8 mouse cellular contexts compared by ENCODE assay signal in the genomic region with DNA sequence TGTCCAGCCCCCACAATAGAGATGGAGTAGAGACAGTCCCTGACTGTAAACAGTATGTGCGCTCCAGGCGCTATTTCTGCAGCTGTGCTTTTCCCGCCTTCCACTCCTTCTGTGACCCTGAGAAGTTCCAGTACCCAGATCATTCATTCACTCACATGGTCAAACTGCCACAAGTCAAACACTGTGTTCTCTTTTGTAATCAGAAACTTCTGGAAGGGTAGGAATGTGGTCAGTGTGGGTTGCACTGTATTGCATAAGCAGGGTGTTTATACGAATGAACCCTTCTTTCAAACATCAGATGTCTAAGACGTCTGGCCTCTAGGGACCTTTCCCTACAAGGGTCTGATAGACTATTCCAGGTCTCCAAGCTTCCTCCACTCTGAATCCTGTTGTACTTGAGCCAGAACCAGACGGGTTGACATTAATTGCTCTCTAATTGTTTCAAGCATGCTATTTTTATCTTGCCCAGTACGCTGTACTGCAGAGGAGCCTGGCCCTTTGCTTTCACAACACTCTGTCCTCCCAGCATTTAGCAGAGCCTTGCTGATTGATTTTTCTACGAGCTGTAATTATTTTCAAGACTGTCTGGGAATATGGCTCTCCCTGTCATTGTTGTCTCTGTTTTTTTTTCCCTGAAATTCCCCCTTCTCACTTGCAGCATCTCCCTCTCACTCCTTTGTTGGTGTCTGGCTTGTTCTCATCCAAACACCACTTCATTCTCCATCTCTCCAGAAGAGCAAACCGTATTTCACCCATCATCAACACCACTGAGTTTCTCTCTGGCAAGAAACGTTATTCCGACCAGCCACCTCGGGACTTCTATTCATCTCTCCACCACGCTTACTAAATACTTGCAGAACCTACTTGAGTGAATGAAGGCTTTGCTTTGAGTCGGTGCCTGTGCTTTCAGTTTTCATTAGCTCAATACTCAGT. TPM values are rescaled to one million over a fixed set of nuclear protein-coding genes. Genes with fewer than 3 reads are reported as not detected.
DNase-seq lines count a peak whose midpoint lies in the region; ATAC-seq and TF ChIP-seq lines count a peak whose summit lies in the region.

No protein-coding gene starts in this region.

- no peak for DNase-seq in liver, embryonic 11.5 days (ENCODE audit: low spot score)
- peak; percentile 65 for DNase-seq in heart, postnatal 0 days (ENCODE audit: low spot score)
- peak; percentile 23 for DNase-seq in liver, postnatal 0 days
- peak; percentile 21 for DNase-seq in yolk sac, embryonic 10.5 days (ENCODE audit: low spot score)
- DNase-seq in cerebellum, adult 11-12 months = no peak

- no peaks in the 10 kb centered on the region for H3K4me1 ChIP-seq in liver, embryonic 11.5 days (replicated peaks; ENCODE audit: control insufficient read depth, insufficient read depth, low read length)
- H3K4me1 ChIP-seq in liver, embryonic 12.5 days = no peaks in the 10 kb centered on the region
- H3K4me1 ChIP-seq in embryonic facial prominence, embryonic 12.5 days = peaks cover 8% of the 10 kb centered on the region; the same call in 1 of the 2 replicates
- H3K4me1 ChIP-seq in heart, postnatal 0 days (ENCODE audit: control insufficient read depth, insufficient read depth) = peaks cover 13% of the 10 kb centered on the region; the same call in 1 of the 2 replicates
- peaks cover 16% of the 10 kb centered on the region for H3K4me1 ChIP-seq in liver, postnatal 0 days (ENCODE audit: insufficient read depth)

- no peaks in the 10 kb centered on the region for H3K9me3 ChIP-seq in liver, embryonic 11.5 days (ENCODE audit: control insufficient read depth, low read length)
- no peaks in the 10 kb centered on the region for H3K9me3 ChIP-seq in liver, embryonic 12.5 days (replicated peaks)
- H3K9me3 ChIP-seq in embryonic facial prominence, embryonic 12.5 days = no peaks in the 10 kb centered on the region
- H3K9me3 ChIP-seq in heart, postnatal 0 days (replicated peaks; ENCODE audit: control insufficient read depth, low read length) = no peaks in the 10 kb centered on the region
- H3K9me3 ChIP-seq in liver, postnatal 0 days (ENCODE audit: low read length) = no peaks in the 10 kb centered on the region

- H3K27ac ChIP-seq in liver, embryonic 11.5 days (ENCODE audit: low read depth, low read length) = no peak overlapping the region
- H3K27ac ChIP-seq in liver, embryonic 12.5 days = no peak overlapping the region
- H3K27ac ChIP-seq in embryonic facial prominence, embryonic 12.5 days = peak overlapping the region; percentile 57; the same call in 1 of the 2 replicates
- peak overlapping the region; percentile 81 for H3K27ac ChIP-seq in heart, postnatal 0 days (ENCODE audit: low read depth)
- H3K27ac ChIP-seq in liver, postnatal 0 days (ENCODE audit: low read depth) = peak overlapping the region; percentile 52; the same call in 1 of the 2 replicates

- WGBS in liver, embryonic 11.5 days = 62% methylated on average over 14 of the region's 14 CpGs
- WGBS in liver, embryonic 12.5 days (ENCODE audit: insufficient replicate concordance) = 54% methylated on average over 14 of the region's 14 CpGs
- WGBS in embryonic facial prominence, embryonic 12.5 days = 44% methylated on average over 14 of the region's 14 CpGs
- WGBS in heart, postnatal 0 days = 29% methylated on average over 14 of the region's 14 CpGs
- 51% methylated on average over 14 of the region's 14 CpGs for WGBS in liver, postnatal 0 days (ENCODE audit: insufficient replicate concordance)

- no peaks in the 10 kb centered on the region for H3K27me3 ChIP-seq in liver, embryonic 11.5 days (replicated peaks; ENCODE audit: control insufficient read depth, insufficient read depth, low read length)
- H3K27me3 ChIP-seq in liver, embryonic 12.5 days (replicated peaks) = no peaks in the 10 kb centered on the region
- H3K27me3 ChIP-seq in embryonic facial prominence, embryonic 12.5 days = no peaks in the 10 kb centered on the region
- H3K27me3 ChIP-seq in heart, postnatal 0 days (ENCODE audit: control insufficient read depth, insufficient read depth, low read length) = no peaks in the 10 kb centered on the region
- no peaks in the 10 kb centered on the region for H3K27me3 ChIP-seq in liver, postnatal 0 days (ENCODE audit: insufficient read depth, low read length)

- H3K9ac ChIP-seq in liver, embryonic 11.5 days (ENCODE audit: low read depth, low read length) = no peak overlapping the region
- no peak overlapping the region for H3K9ac ChIP-seq in liver, embryonic 12.5 days
- H3K9ac ChIP-seq in embryonic facial prominence, embryonic 12.5 days = no peak overlapping the region
- H3K9ac ChIP-seq in heart, postnatal 0 days (replicated peaks; ENCODE audit: low read depth, low read length) = no peak overlapping the region
- 0 out of 2 replicates have a peak overlapping the region, but pooled peaks have one; percentile 7 for H3K9ac ChIP-seq in liver, postnatal 0 days (replicated peaks)

- TF ChIP-seq CTCF in heart, postnatal 0 days (IDR thresholded peaks at IDR 0.05; ENCODE audit: low read depth) = no peak
- TF ChIP-seq CTCF in liver, postnatal 0 days (IDR thresholded peaks at IDR 0.05; ENCODE audit: low read depth) = no peak

- H3K4me3 ChIP-seq in liver, embryonic 11.5 days (ENCODE audit: low read depth, low read length) = no peak overlapping the region
- no peak overlapping the region for H3K4me3 ChIP-seq in liver, embryonic 12.5 days
- no peak overlapping the region for H3K4me3 ChIP-seq in embryonic facial prominence, embryonic 12.5 days
- H3K4me3 ChIP-seq in heart, postnatal 0 days (ENCODE audit: low read depth, low read length) = no peak overlapping the region
- no peak overlapping the region for H3K4me3 ChIP-seq in liver, postnatal 0 days (ENCODE audit: low read depth, low read length)

- ATAC-seq in liver, embryonic 11.5 days (replicated peaks; ENCODE audit: low FRiP score) = peak; percentile 26; the same call in 1 of the 2 replicates
- no peak for ATAC-seq in liver, embryonic 12.5 days
- no peak for ATAC-seq in embryonic facial prominence, embryonic 12.5 days (ENCODE audit: insufficient number of reproducible peaks, insufficient read depth, low FRiP score, low TSS enrichment)
- peak; percentile 88 for ATAC-seq in heart, postnatal 0 days (ENCODE audit: insufficient read depth, low read depth)
- peak; percentile 80 for ATAC-seq in liver, postnatal 0 days
- no peak for ATAC-seq in erythroid progenitor cell, adult 5-6 weeks (replicated peaks; ENCODE audit: low FRiP score, poor library complexity, severe bottlenecking)

- H3K36me3 ChIP-seq in liver, embryonic 11.5 days (ENCODE audit: control insufficient read depth, insufficient read depth, low read length) = no peaks in the 10 kb centered on the region
- H3K36me3 ChIP-seq in liver, embryonic 12.5 days = no peaks in the 10 kb centered on the region
- no peaks in the 10 kb centered on the region for H3K36me3 ChIP-seq in embryonic facial prominence, embryonic 12.5 days
- no peaks in the 10 kb centered on the region for H3K36me3 ChIP-seq in heart, postnatal 0 days (replicated peaks; ENCODE audit: control insufficient read depth, insufficient read depth, low read length)
- no peaks in the 10 kb centered on the region for H3K36me3 ChIP-seq in liver, postnatal 0 days (replicated peaks; ENCODE audit: insufficient read depth, low read length)

- no peak overlapping the region for H3K4me2 ChIP-seq in liver, embryonic 11.5 days
- no peak overlapping the region for H3K4me2 ChIP-seq in liver, embryonic 12.5 days
- H3K4me2 ChIP-seq in embryonic facial prominence, embryonic 12.5 days (replicated peaks) = no peak overlapping the region
- H3K4me2 ChIP-seq in heart, postnatal 0 days (ENCODE audit: low read depth, low read length) = peak overlapping the region; percentile 38
- peak overlapping the region; percentile 44 for H3K4me2 ChIP-seq in liver, postnatal 0 days (ENCODE audit: low read depth, low read length)

- TF ChIP-seq EP300 in heart, postnatal 0 days (IDR thresholded peaks at IDR 0.05; ENCODE audit: low read depth) = no peak
- TF ChIP-seq EP300 in liver, postnatal 0 days (IDR thresholded peaks at IDR 0.05; ENCODE audit: low read depth) = peak; percentile 68

RNA-seq across cellular contexts. Expression of a gene that starts 44.1 kb away (rescaled TPM):
- polyA plus RNA-seq in liver, embryonic 11.5 days (2014; fragmentation: Nextera tagmentation; extraction: Ambion mirVana) = 2.1 and 2.7 TPM in 2 replicates
- polyA plus RNA-seq in liver, embryonic 12.5 days (2016; fragmentation: Nextera tagmentation; extraction: Ambion mirVana) = 1.7 and 2.1 TPM in 2 replicates
- polyA plus RNA-seq in embryonic facial prominence, embryonic 12.5 days (2016; fragmentation: Nextera tagmentation; extraction: Ambion mirVana) = 5.0 and 6.2 TPM in 2 replicates
- total RNA-seq in heart, postnatal 0 days (2014; rRNA removed; ENCODE audit: low replicate concordance) = 7.3 and 17.4 TPM in 2 replicates
- 3.2 and 4.5 TPM in 2 replicates for polyA plus RNA-seq in heart, postnatal 0 days (2015; fragmentation: Nextera tagmentation; extraction: Ambion mirVana)
- polyA plus RNA-seq in liver, postnatal 0 days (2015; fragmentation: Nextera tagmentation; extraction: Ambion mirVana) = 0.96 and 1.2 TPM in 2 replicates
- 5.4 and 12.3 TPM in 2 replicates for total RNA-seq in erythroid progenitor cell, adult 5-6 weeks (2015; ENCODE audit: low replicate concordance)
- total RNA-seq in erythroid progenitor cell, adult 5-6 weeks (2017; ENCODE audit: low replicate concordance) = 1.1 and 1.7 TPM in 2 replicates

Comparison
In these comparisons a context has a peak if more than half of its experiments do, and no peak if none do; other contexts are left out.
1. ATAC-seq: peak in liver, embryonic 11.5 days (single experiment), heart, postnatal 0 days (single experiment) and liver, postnatal 0 days (single experiment); none in liver, embryonic 12.5 days (single experiment), embryonic facial prominence, embryonic 12.5 days (single experiment) and erythroid progenitor cell, adult 5-6 weeks (single experiment).
2. DNase-seq: peak in heart, postnatal 0 days (single experiment), liver, postnatal 0 days (single experiment) and yolk sac, embryonic 10.5 days (single experiment); none in liver, embryonic 11.5 days (single experiment) and cerebellum, adult 11-12 months (single experiment).
3. H3K27ac ChIP-seq: peak in embryonic facial prominence, embryonic 12.5 days (single experiment), heart, postnatal 0 days (single experiment) and liver, postnatal 0 days (single experiment); none in liver, embryonic 11.5 days (single experiment) and liver, embryonic 12.5 days (single experiment).
4. H3K4me2 ChIP-seq: peak in heart, postnatal 0 days (single experiment) and liver, postnatal 0 days (single experiment); none in liver, embryonic 11.5 days (single experiment), liver, embryonic 12.5 days (single experiment) and embryonic facial prominence, embryonic 12.5 days (single experiment).